Mouse (Mus musculus) heart, adult 2 months (tissue): ENCODE results near the gene Arhgef17.

Source experiments
- CTCF ChIP-seq: fragments of 200-600 bp; IDR thresholded peaks from 2 replicates; pipeline ENCODE4 v1.8.1; 2022; ENCODE audit warnings: antibody characterized with exemption, mild to moderate bottlenecking, moderate library complexity
- EP300 ChIP-seq: fragments of 200-500 bp; IDR thresholded peaks from 2 replicates; pipeline ENCODE4 v1.6.1; 2011; ENCODE audit warnings: low read depth, low read length, control low read depth; ENCODE audit not compliant: insufficient read depth

GRCm38 (mm10) chr7:100871355-100871754 is 60.6 kb downstream of the Arhgef17 start:
- no peak for TF ChIP-seq CTCF
- no peak for TF ChIP-seq EP300
